In the genomic region with DNA sequence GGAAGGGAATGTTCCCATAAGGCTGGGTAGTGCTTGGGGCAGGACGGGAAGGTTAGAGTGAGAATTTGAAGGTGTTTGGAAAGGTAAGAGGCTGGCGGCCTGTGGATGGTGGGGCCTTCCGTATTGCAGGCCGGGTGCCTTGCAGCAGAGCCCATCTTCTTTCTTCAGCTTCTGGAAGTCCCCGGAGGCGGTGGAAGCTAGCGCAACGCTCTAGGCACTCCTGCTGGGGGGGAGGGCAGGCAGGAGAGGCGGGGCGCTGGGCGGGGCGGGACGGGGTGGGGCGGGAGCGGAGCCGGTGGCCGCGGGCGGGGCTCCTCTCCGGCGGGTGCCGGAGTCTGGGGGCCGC, we compare ENCODE assay signal across 8 mouse cellular contexts. TPM values are rescaled to one million over a fixed set of nuclear protein-coding genes. Genes with fewer than 3 reads are reported as not detected.
DNase-seq lines count a peak whose midpoint lies in the region; ATAC-seq lines count a peak whose summit lies in the region.

No protein-coding gene starts in this region.

- H3K9me3 ChIP-seq in heart, embryonic 11.5 days (replicated peaks; ENCODE audit: control insufficient read depth, low read length): no peaks in the 10 kb centered on the region
- H3K9me3 ChIP-seq in limb, embryonic 15.5 days: no peaks in the 10 kb centered on the region
- H3K9me3 ChIP-seq in stomach, embryonic 14.5 days (ENCODE audit: control insufficient read depth, low read depth, low read length): no peaks in the 10 kb centered on the region

- intact Hi-C loops in heart, postnatal 10 days (cut with DNase I): no loop called here

- peaks cover 24% of the 10 kb centered on the region for H3K27me3 ChIP-seq in heart, embryonic 11.5 days (ENCODE audit: control insufficient read depth, insufficient read depth, low read length)
- H3K27me3 ChIP-seq in limb, embryonic 15.5 days: peaks cover 33% of the 10 kb centered on the region
- peaks cover 11% of the 10 kb centered on the region; the same call in 1 of the 2 replicates for H3K27me3 ChIP-seq in stomach, embryonic 14.5 days (ENCODE audit: control insufficient read depth, insufficient read depth, low read length)

- H3K27ac ChIP-seq in heart, embryonic 11.5 days (ENCODE audit: low read depth, low read length): no peak overlapping the region
- H3K27ac ChIP-seq in limb, embryonic 15.5 days: no peak overlapping the region
- no peak overlapping the region for H3K27ac ChIP-seq in stomach, embryonic 14.5 days (ENCODE audit: low read length)

- no peak for DNase-seq in heart, postnatal 10 days
- peak; percentile 90 for DNase-seq in brain, adult 2 months (ENCODE audit: low read depth, low spot score)
- DNase-seq in frontal cortex, postnatal 36 days (ENCODE audit: low spot score in 2 of 2): peak; percentile 55 to 57
- DNase-seq in spleen, postnatal 10 days (ENCODE audit: low spot score in 2 of 2): no peak
- DNase-seq in adrenal gland, postnatal 36 days: no peak

- H3K4me2 ChIP-seq in heart, embryonic 11.5 days: peak overlapping the region; percentile 75
- H3K4me2 ChIP-seq in limb, embryonic 15.5 days: peak overlapping the region; percentile 55
- peak overlapping the region; percentile 64 for H3K4me2 ChIP-seq in stomach, embryonic 14.5 days (replicated peaks; ENCODE audit: low read depth, low read length)

- no peak overlapping the region for H3K9ac ChIP-seq in heart, embryonic 11.5 days (ENCODE audit: low read depth, low read length)
- no peak overlapping the region for H3K9ac ChIP-seq in limb, embryonic 15.5 days
- no peak overlapping the region for H3K9ac ChIP-seq in stomach, embryonic 14.5 days (replicated peaks; ENCODE audit: low read depth, low read length)

- H3K4me3 ChIP-seq in heart, embryonic 11.5 days (ENCODE audit: low read depth, low read length): peak overlapping the region; percentile 41
- peak overlapping the region; percentile 31 for H3K4me3 ChIP-seq in limb, embryonic 15.5 days
- peak overlapping the region; percentile 30; the same call in 1 of the 2 replicates for H3K4me3 ChIP-seq in stomach, embryonic 14.5 days (ENCODE audit: low read depth, low read length)

- peak; percentile 52; the same call in 1 of the 2 replicates for ATAC-seq in heart, embryonic 11.5 days (replicated peaks; ENCODE audit: insufficient number of reproducible peaks, low FRiP score, low TSS enrichment)
- ATAC-seq in limb, embryonic 15.5 days (ENCODE audit: insufficient number of reproducible peaks, low FRiP score, low TSS enrichment, low read depth): no peak
- peak; percentile 44; the same call in 1 of the 2 replicates for ATAC-seq in stomach, embryonic 14.5 days (ENCODE audit: insufficient number of reproducible peaks, insufficient read depth, low FRiP score, low read depth)

- H3K36me3 ChIP-seq in heart, embryonic 11.5 days (ENCODE audit: control insufficient read depth, insufficient read depth, low read length): no peaks in the 10 kb centered on the region
- H3K36me3 ChIP-seq in limb, embryonic 15.5 days: no peaks in the 10 kb centered on the region
- H3K36me3 ChIP-seq in stomach, embryonic 14.5 days (ENCODE audit: control insufficient read depth, insufficient read depth, low read length): no peaks in the 10 kb centered on the region

- H3K4me1 ChIP-seq in heart, embryonic 11.5 days (ENCODE audit: control insufficient read depth, insufficient read depth, low read length): 0 out of 2 replicates have a peak, but pooled peaks cover 5% of the 10 kb centered on the region
- peaks cover 8% of the 10 kb centered on the region for H3K4me1 ChIP-seq in limb, embryonic 15.5 days
- 0 out of 2 replicates have a peak, but pooled peaks cover 4% of the 10 kb centered on the region for H3K4me1 ChIP-seq in stomach, embryonic 14.5 days (ENCODE audit: control insufficient read depth, insufficient read depth, low read length)

- WGBS in heart, embryonic 11.5 days (ENCODE audit: insufficient replicate concordance): 2% methylated on average over 20 of the region's 23 CpGs
- WGBS in limb, embryonic 15.5 days: 0% methylated on average over 8 of the region's 23 CpGs
- 1% methylated on average over 21 of the region's 23 CpGs for WGBS in stomach, embryonic 14.5 days

RNA-seq across cellular contexts. Expression of a gene that starts 8.0 kb away (rescaled TPM):
- 0.10 and 0.20 TPM in 2 replicates for polyA plus RNA-seq in heart, embryonic 11.5 days (2014; fragmentation: Nextera tagmentation; extraction: Ambion mirVana)
- under 1 TPM; 0.29 to 0.30 TPM for total RNA-seq in heart, postnatal 10 days (2021)
- 0.36 and 0.45 TPM in 2 replicates for polyA plus RNA-seq in limb, embryonic 15.5 days (2015; fragmentation: Nextera tagmentation; extraction: Ambion mirVana)
- 0.83 and 0.97 TPM in 2 replicates for polyA plus RNA-seq in stomach, embryonic 14.5 days (2014; fragmentation: Nextera tagmentation; extraction: Ambion mirVana)
- 1 to 10 TPM; 1.1 to 1.5 TPM for total RNA-seq in adrenal gland, postnatal 36 days (2021)

RNA-seq across cellular contexts. Expression of a gene that starts 53.4 kb away (rescaled TPM):
- 5.7 and 6.1 TPM in 2 replicates for polyA plus RNA-seq in heart, embryonic 11.5 days (2014; fragmentation: Nextera tagmentation; extraction: Ambion mirVana)
- total RNA-seq in heart, postnatal 10 days (2021): 1 to 10 TPM; 1.0 to 2.3 TPM
- 10.6 and 12.0 TPM in 2 replicates for polyA plus RNA-seq in limb, embryonic 15.5 days (2015; fragmentation: Nextera tagmentation; extraction: Ambion mirVana)
- 11.1 and 13.0 TPM in 2 replicates for polyA plus RNA-seq in stomach, embryonic 14.5 days (2014; fragmentation: Nextera tagmentation; extraction: Ambion mirVana)
- total RNA-seq in adrenal gland, postnatal 36 days (2021): 1 to 10 TPM; 2.5 TPM

Comparison
In these comparisons a context has a peak if more than half of its experiments do, and no peak if none do; other contexts are left out.
1. DNase-seq: peak in brain, adult 2 months (single experiment) and frontal cortex, postnatal 36 days (2 of 2); none in heart, postnatal 10 days (0 of 2), spleen, postnatal 10 days (0 of 2) and adrenal gland, postnatal 36 days (0 of 2).
2. Peak in every context shown above with its lines, with median percentiles within 50 percentile points of each other: H3K4me2 ChIP-seq and H3K4me3 ChIP-seq.